Mouse (Mus musculus) lung, postnatal 36 days (tissue): ENCODE data around the gene AI593442.
A peak's percentile ranks its signal among the peaks of the same experiment; 100 is the strongest.

ENCODE experiments used
- DNase-seq: peaks from one replicate; pipeline ENCODE4 v3.0.0; 2022; ENCODE audit warnings: mixed read lengths

Gene AI593442

GRCm38 (mm10) chr9:52679362-52679947, at the start of gene AI593442:
Gene AI593442 (minus strand): TSS chr9:52679780.
- no peak for DNase-seq

GRCm38 (mm10) chr9:52728806-52729205, 49.2 kb upstream of the AI593442 start:
- DNase-seq, result peak; percentile 0

- DNase-seq, result no peak
Observed at GRCm38 (mm10) chr9:52722626-52723025, 43.0 kb upstream of the AI593442 start.

GRCm38 (mm10) chr9:52719562-52719961, 40.0 kb upstream of the AI593442 start:
- no peak for DNase-seq

- no peak for DNase-seq
Observed at GRCm38 (mm10) chr9:52680036-52680435, 456 bp upstream of the AI593442 start.

- DNase-seq, result no peak
Observed at GRCm38 (mm10) chr9:52678839-52679215, 753 bp downstream of the AI593442 start.

- DNase-seq, result no peak
Observed at GRCm38 (mm10) chr9:52678179-52678838, 1.3 kb downstream of the AI593442 start.

GRCm38 (mm10) chr9:52676587-52676986, 3.0 kb downstream of the AI593442 start:
- peak; percentile 8 for DNase-seq

GRCm38 (mm10) chr9:52675937-52676336, 3.6 kb downstream of the AI593442 start:
- no peak for DNase-seq

- no peak for DNase-seq
Observed at GRCm38 (mm10) chr9:52661422-52661821, 18.2 kb downstream of the AI593442 start.

GRCm38 (mm10) chr9:52650341-52650951, 29.1 kb downstream of the AI593442 start:
- no peak for DNase-seq

- DNase-seq, result no peak
Observed at GRCm38 (mm10) chr9:52645312-52645711, 34.3 kb downstream of the AI593442 start.

GRCm38 (mm10) chr9:52644626-52645025, 35.0 kb downstream of the AI593442 start:
- no peak for DNase-seq

GRCm38 (mm10) chr9:52644156-52644555, 35.4 kb downstream of the AI593442 start:
- no peak for DNase-seq

- DNase-seq, result no peak
Observed at GRCm38 (mm10) chr9:52635991-52636390, 43.6 kb downstream of the AI593442 start.

GRCm38 (mm10) chr9:52623926-52624325, 55.7 kb downstream of the AI593442 start:
- DNase-seq, result no peak
